Mouse (Mus musculus) embryonic fibroblast, embryonic 13.5 days (primary cell): Measurements from ENCODE around the gene Atp4a. TPM values are rescaled to one million over a fixed set of nuclear protein-coding genes. Genes with fewer than 3 reads are reported as not detected.
A peak's percentile ranks its signal among the peaks of the same experiment; 100 is the strongest.
"Not testable (repeated sequence)": the region's sequence is repeated elsewhere in the genome, so short reads cannot be mapped to it uniquely, and the experiment has no call there.

ENCODE experiments used
- H3K27ac ChIP-seq: 2 replicates; pipeline ENCODE4 v1.5.1; 2012; ENCODE audit warnings: low read length, control low read depth, inconsistent platforms; ENCODE audit not compliant: insufficient read depth
- H3K4me1 ChIP-seq: 2 replicates; pipeline ENCODE4 v1.6.1; 2011; ENCODE audit warnings: low read length; ENCODE audit not compliant: control insufficient read depth, insufficient read depth
- H3K4me3 ChIP-seq: 2 replicates; pipeline ENCODE4 v1.5.1; 2011; ENCODE audit warnings: mild to moderate bottlenecking, control low read depth, low read length; ENCODE audit not compliant: insufficient read depth
- CTCF ChIP-seq: IDR thresholded peaks from 2 replicates; pipeline ENCODE4 v1.5.1; 2011; ENCODE audit warnings: mild to moderate bottlenecking, control low read depth, low read length, moderate library complexity, borderline replicate concordance; ENCODE audit not compliant: insufficient read depth
- POLR2A ChIP-seq: IDR thresholded peaks from 2 replicates; pipeline ENCODE4 v1.6.1; 2011; ENCODE audit warnings: low read depth, mild to moderate bottlenecking, control low read depth, low read length, moderate library complexity
- polyA plus RNA-seq: library from polyadenylated mRNA; stranded (reverse); fragments of >200 nt; gene quantifications from 2 replicates; pipeline ENCODE4 v1.2.4, GENCODE M21; 2011; ENCODE audit warnings: low read depth; ENCODE audit not compliant: missing spikeins, insufficient read length

The Atp4a gene
- polyA plus RNA-seq, 1 experiment: not detected

- Histone ChIP-seq H3K4me1 (no peaks in the 10 kb centered on the region), H3K4me3 (peak within 1 kb of the TSS; percentile 71), H3K27ac (peak within 1 kb of the TSS; percentile 19; the same call in 1 of the 2 replicates)
- TF ChIP-seq POLR2A (peak; percentile 91), CTCF (no peak)
These were observed 17.5 kb downstream of the Atp4a start, which contains the start of gene Tmem147 for GRCm38 (mm10) chr7:30729396-30730063. Tmem147 (minus strand) TSS chr7:30729540.

GRCm38 (mm10) chr7:30730064-30730722, 18.2 kb downstream of the Atp4a start:
- H3K4me3 ChIP-seq: peak overlapping the region; percentile 71
- H3K27ac ChIP-seq: peak overlapping the region; percentile 19; the same call in 1 of the 2 replicates
- H3K4me1 ChIP-seq: not testable (repeated sequence)

GRCm38 (mm10) chr7:30736211-30736610, 24.2 kb downstream of the Atp4a start:
- Histone ChIP-seq H3K4me1 (no peaks in the 10 kb centered on the region), H3K4me3 (no peak overlapping the region), H3K27ac (no peak overlapping the region)
- TF ChIP-seq POLR2A: no peak
- no peak for TF ChIP-seq CTCF

GRCm38 (mm10) chr7:30742570-30742969, 30.6 kb downstream of the Atp4a start:
- H3K27ac ChIP-seq, H3K4me3 ChIP-seq, H3K4me1 ChIP-seq: not testable (repeated sequence)

- H3K4me3 ChIP-seq, H3K4me1 ChIP-seq, H3K27ac ChIP-seq: not testable (repeated sequence)
These were observed 31.6 kb downstream of the Atp4a start, which contains the start of gene Gapdhs for GRCm38 (mm10) chr7:30743617-30744016. Gapdhs (minus strand) TSS chr7:30743681.

GRCm38 (mm10) chr7:30744022-30744598, 32.1 kb downstream of the Atp4a start:
- TF ChIP-seq CTCF: no peak
- Histone ChIP-seq H3K4me3 (no peak overlapping the region), H3K4me1 (no peaks in the 10 kb centered on the region), H3K27ac (no peak overlapping the region)

GRCm38 (mm10) chr7:30747525-30748204, 35.7 kb downstream of the Atp4a start:
- no peaks in the 10 kb centered on the region for H3K4me1 ChIP-seq
- H3K4me3 ChIP-seq: no peak overlapping the region
- H3K27ac ChIP-seq: no peak overlapping the region
- TF ChIP-seq CTCF (no peak), POLR2A (no peak)

GRCm38 (mm10) chr7:30749824-30750606, 38.0 kb downstream of the Atp4a start:
- Histone ChIP-seq H3K4me3 (no peak overlapping the region), H3K4me1 (no peaks in the 10 kb centered on the region), H3K27ac (no peak overlapping the region)
- TF ChIP-seq CTCF (no peak), POLR2A (no peak)

- Histone ChIP-seq H3K4me3 (no peak within 1 kb of the TSS), H3K27ac (no peak within 1 kb of the TSS), H3K4me1 (no peaks in the 10 kb centered on the region)
- no peak for TF ChIP-seq CTCF
- TF ChIP-seq POLR2A: no peak
These were observed 39.2 kb downstream of the Atp4a start, which contains the start of gene Sbsn for GRCm38 (mm10) chr7:30751086-30751669. Sbsn (plus strand) TSS chr7:30751471.
